Mouse (Mus musculus): ENCODE measurements around the gene Gm3411.
"Not testable (repeated sequence)": the region's sequence is repeated elsewhere in the genome, so short reads cannot be mapped to it uniquely, and the experiment has no call there.

DNA sequence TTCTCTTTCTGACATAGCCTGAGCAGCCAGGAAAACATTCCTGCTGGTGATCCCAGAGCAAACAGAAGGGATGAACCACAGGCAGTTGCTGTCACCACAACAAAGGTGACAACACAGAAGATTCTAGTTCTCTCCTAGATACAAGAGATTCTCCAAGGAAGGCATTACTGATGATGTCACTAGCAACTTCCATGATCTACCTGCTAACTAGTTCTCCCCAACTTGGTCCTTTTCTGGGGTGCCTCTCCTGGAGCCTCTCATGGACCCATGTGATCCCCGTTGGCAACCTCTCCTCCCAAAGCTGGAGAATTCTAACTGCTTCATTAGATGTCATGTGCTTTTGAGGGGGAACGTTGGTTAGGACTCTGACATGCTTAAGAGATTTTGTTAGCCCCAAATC, 17.7 kb upstream of the Gm3411 start, which contains the start of gene Gm21103:
- not testable (repeated sequence) for TF ChIP-seq CTCF (conservative IDR thresholded peaks at IDR 0.05; ENCODE audit: insufficient read depth, insufficient read length, low read depth, low read length); POLR2A (IDR thresholded peaks at IDR 0.05; ENCODE audit: low read depth, low read length)

Data from kidney, adult 2 months (tissue).